Comparison of ENCODE assay signal across 32 mouse cellular contexts in the genomic region with DNA sequence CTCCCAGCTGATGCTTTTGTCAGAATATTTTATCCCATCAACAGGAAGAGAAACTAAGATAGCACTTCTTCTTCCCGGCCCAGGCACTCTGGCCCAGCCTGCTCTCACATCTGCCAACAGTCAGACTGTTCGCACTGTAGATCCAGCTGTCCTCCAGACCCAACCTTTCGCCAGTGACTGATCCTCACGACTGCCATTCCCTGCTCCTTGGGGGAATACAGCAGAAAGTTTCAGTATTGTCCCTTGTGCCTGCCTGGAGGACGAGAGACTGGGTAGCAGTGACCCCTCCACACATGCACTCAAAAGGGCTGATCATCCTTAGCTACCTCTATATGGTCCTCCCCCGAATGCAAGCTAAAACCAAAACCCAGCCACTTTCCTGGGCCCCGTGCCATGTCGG. TPM values are rescaled to one million over a fixed set of nuclear protein-coding genes. Genes with fewer than 3 reads are reported as not detected.
A peak's percentile ranks its signal among the peaks of the same experiment; 100 is the strongest.
DNase-seq lines count a peak whose midpoint lies in the region; ATAC-seq and TF ChIP-seq lines count a peak whose summit lies in the region.
"Had no signal": no experiment of that assay in that cellular context is flagged by ENCODE, and none has a peak within 500 bp of the region (broad histone marks: within the 10 kb centered on the region; RNA-seq: fewer than 3 reads in every experiment).

No protein-coding gene starts in this region.

- TF ChIP-seq EP300 in lung, postnatal 0 days (IDR thresholded peaks at IDR 0.05): no peak

- intact Hi-C loops in heart, postnatal 36 days (cut with DNase I): loop anchor here (5.0 kb wide), 1 partner anchor 59 kb away; a partner anchor contains a TSS

- no peak overlapping the region for H3K9ac ChIP-seq in lung, postnatal 0 days (replicated peaks; ENCODE audit: low read depth)
- H3K9ac ChIP-seq: embryonic facial prominence, embryonic 12.5 days; forebrain, embryonic 12.5 days; hindbrain, embryonic 15.5 days; liver, embryonic 13.5 days; lung, embryonic 15.5 days; midbrain, embryonic 13.5 days had no signal

- H3K36me3 ChIP-seq in heart, embryonic 10.5 days: peaks cover 49% of the 10 kb centered on the region
- peaks cover 15% of the 10 kb centered on the region for H3K36me3 ChIP-seq in lung, postnatal 0 days (ENCODE audit: insufficient read depth, low read length)

- WGBS in heart, embryonic 10.5 days: 83% methylated on average over 8 of the region's 8 CpGs
- 65% methylated on average over 8 of the region's 8 CpGs for WGBS in lung, postnatal 0 days

- H3K4me3 ChIP-seq in heart, embryonic 10.5 days: no peak overlapping the region
- no peak overlapping the region for H3K4me3 ChIP-seq in lung, postnatal 0 days (ENCODE audit: low read depth, low read length)
- H3K4me3 ChIP-seq: embryonic facial prominence, embryonic 12.5 days; erythroblast, embryonic 14.5 days; forebrain, embryonic 12.5 days; hindbrain, embryonic 15.5 days; left cerebral cortex, adult 2 months; liver, embryonic 13.5 days; lung, embryonic 15.5 days; midbrain, embryonic 13.5 days had no signal

- peak; percentile 49 to 59 for DNase-seq in heart, adult 18-20 months
- no peak for DNase-seq in heart, embryonic 10.5 days (ENCODE audit: low spot score)
- DNase-seq in lung, postnatal 0 days (ENCODE audit: low spot score): peak; percentile 16
- DNase-seq in lung, postnatal 14 days: no peak
- DNase-seq in heart, adult 9 months (ENCODE audit: low spot score in 2 of 2): peak; percentile 48 to 52
- DNase-seq in heart, postnatal 36 days: peak; percentile 23 to 41
- no peak for DNase-seq in layer of hippocampus, adult 8-10 months (ENCODE audit: low spot score in 2 of 2)
- DNase-seq: adrenal gland, adult 2 months; B cell, adult 2 months; cerebellum, adult 11-12 months; cerebellum, postnatal 14 days; liver, embryonic 13.5 days; right cerebral cortex, postnatal 25 days; spleen, adult 18-20 months; thymus, adult 18-20 months had no signal

- no peaks in the 10 kb centered on the region for H3K9me3 ChIP-seq in heart, embryonic 10.5 days
- H3K9me3 ChIP-seq in lung, postnatal 0 days (ENCODE audit: low read length): no peaks in the 10 kb centered on the region
- H3K9me3 ChIP-seq: embryonic facial prominence, embryonic 12.5 days; forebrain, embryonic 12.5 days; G1E; hindbrain, embryonic 15.5 days; liver, embryonic 13.5 days; lung, embryonic 15.5 days; midbrain, embryonic 13.5 days had no signal

- no peak for ATAC-seq in lung, postnatal 0 days
- ATAC-seq: midbrain, embryonic 13.5 days; Patski had no signal

- H3K4me1 ChIP-seq in heart, embryonic 10.5 days: peaks cover 11% of the 10 kb centered on the region
- no peaks in the 10 kb centered on the region for H3K4me1 ChIP-seq in lung, postnatal 0 days (ENCODE audit: insufficient read depth, low read depth, low read length)
- H3K4me1 ChIP-seq: liver, embryonic 13.5 days had no signal

- 0 out of 2 replicates have a peak, but pooled peaks cover 9% of the 10 kb centered on the region for H3K27me3 ChIP-seq in heart, embryonic 10.5 days (ENCODE audit: insufficient read depth, poor library complexity, severe bottlenecking)
- H3K27me3 ChIP-seq in lung, postnatal 0 days (replicated peaks; ENCODE audit: insufficient read depth, low read length): no peaks in the 10 kb centered on the region
- H3K27me3 ChIP-seq: CH12.LX; embryonic facial prominence, embryonic 12.5 days; forebrain, embryonic 12.5 days; hindbrain, embryonic 15.5 days; liver, embryonic 13.5 days; lung, embryonic 15.5 days; midbrain, embryonic 13.5 days; Patski had no signal

- no peak for TF ChIP-seq CTCF in lung, postnatal 0 days (IDR thresholded peaks at IDR 0.05)

- no peak overlapping the region for H3K4me2 ChIP-seq in lung, postnatal 0 days (replicated peaks; ENCODE audit: low read depth, low read length)
- H3K4me2 ChIP-seq: embryonic facial prominence, embryonic 12.5 days; forebrain, embryonic 12.5 days; hindbrain, embryonic 15.5 days; liver, embryonic 13.5 days; lung, embryonic 15.5 days; midbrain, embryonic 13.5 days had no signal

- no peak overlapping the region for H3K27ac ChIP-seq in heart, embryonic 10.5 days
- no peak overlapping the region for H3K27ac ChIP-seq in lung, postnatal 0 days (ENCODE audit: low read length)
- H3K27ac ChIP-seq: embryonic facial prominence, embryonic 12.5 days; forebrain, embryonic 12.5 days; hindbrain, embryonic 15.5 days; kidney, postnatal 0 days; left cerebral cortex, adult 2 months; lung, embryonic 15.5 days; midbrain, embryonic 13.5 days had no signal

RNA-seq across cellular contexts. Expression of a gene that starts 9.4 kb away (rescaled TPM):
- total RNA-seq in heart, adult 18-20 months (2021): 1 to 10 TPM in 1 of 2 experiments, under 1 TPM in 1; 0.17 to 1.2 TPM
- polyA plus RNA-seq in heart, embryonic 10.5 days (2016; fragmentation: Nextera tagmentation; extraction: Ambion mirVana): 0.20 and 0.23 TPM in 2 replicates
- 0.25 and 0.29 TPM in 2 replicates for polyA plus RNA-seq in lung, postnatal 0 days (2015; fragmentation: Nextera tagmentation; extraction: Ambion mirVana)
- under 1 TPM in 1 of 2 experiments, not detected in 1; 0.08 TPM for total RNA-seq in heart, postnatal 36 days (2021)
- not detected for total RNA-seq in layer of hippocampus, adult 8-10 months (2022)
- total RNA-seq: layer of hippocampus, postnatal 10 days; left cerebral cortex, adult 2 months; megakaryocyte progenitor cell, adult 5-6 weeks had no signal
- polyA plus RNA-seq: embryonic facial prominence, embryonic 12.5 days; forebrain, embryonic 12.5 days; G1E; limb, embryonic 11.5 days; liver, embryonic 13.5 days; midbrain, embryonic 13.5 days; neural tube, embryonic 11.5 days; Patski had no signal

RNA-seq across cellular contexts. Expression of a gene that starts 29.5 kb away (rescaled TPM):
- 10 to 100 TPM; 45.6 to 47.9 TPM for total RNA-seq in heart, adult 18-20 months (2021)
- 11.8 and 13.6 TPM in 2 replicates for polyA plus RNA-seq in heart, embryonic 10.5 days (2016; fragmentation: Nextera tagmentation; extraction: Ambion mirVana)
- polyA plus RNA-seq in lung, postnatal 0 days (2015; fragmentation: Nextera tagmentation; extraction: Ambion mirVana): 9.7 and 9.8 TPM in 2 replicates
- total RNA-seq in heart, postnatal 36 days (2021): 10 to 100 TPM; 47.5 to 51.6 TPM
- 10 to 100 TPM; 53.2 to 58.8 (median 53.7) TPM for total RNA-seq in layer of hippocampus, adult 8-10 months (2022)

RNA-seq across cellular contexts. Expression of a gene that starts 31.8 kb away (rescaled TPM):
- 10 to 100 TPM; 14.0 to 15.6 TPM for total RNA-seq in heart, adult 18-20 months (2021)
- polyA plus RNA-seq in heart, embryonic 10.5 days (2016; fragmentation: Nextera tagmentation; extraction: Ambion mirVana): 14.3 and 14.8 TPM in 2 replicates
- 20.8 and 21.4 TPM in 2 replicates for polyA plus RNA-seq in lung, postnatal 0 days (2015; fragmentation: Nextera tagmentation; extraction: Ambion mirVana)
- total RNA-seq in heart, postnatal 36 days (2021): 10 to 100 TPM; 19.5 to 22.5 TPM
- total RNA-seq in layer of hippocampus, adult 8-10 months (2022): 10 to 100 TPM; 10.5 to 12.7 (median 12.2) TPM
- polyA plus RNA-seq: G1E had no signal

RNA-seq across cellular contexts. Expression of a gene that starts 50.2 kb away (rescaled TPM):
- 100 to 1,000 TPM; 111 to 117 TPM for total RNA-seq in heart, adult 18-20 months (2021)
- 182 and 248 TPM in 2 replicates for polyA plus RNA-seq in heart, embryonic 10.5 days (2016; fragmentation: Nextera tagmentation; extraction: Ambion mirVana)
- polyA plus RNA-seq in lung, postnatal 0 days (2015; fragmentation: Nextera tagmentation; extraction: Ambion mirVana): 186 and 199 TPM in 2 replicates
- 100 to 1,000 TPM; 106 to 115 TPM for total RNA-seq in heart, postnatal 36 days (2021)
- 100 to 1,000 TPM; 137 to 145 (median 140) TPM for total RNA-seq in layer of hippocampus, adult 8-10 months (2022)

RNA-seq across cellular contexts. Expression of a gene that starts 59.2 kb away (rescaled TPM):
- total RNA-seq in heart, adult 18-20 months (2021): under 1 TPM in 1 of 2 experiments, not detected in 1; 0.10 TPM
- polyA plus RNA-seq in heart, embryonic 10.5 days (2016; fragmentation: Nextera tagmentation; extraction: Ambion mirVana): 0.07 TPM in 1 of 2 replicates, not detected in the other
- polyA plus RNA-seq in lung, postnatal 0 days (2015; fragmentation: Nextera tagmentation; extraction: Ambion mirVana): 0.02 and 0.12 TPM in 2 replicates
- under 1 TPM in 1 of 2 experiments, not detected in 1; 0.08 TPM for total RNA-seq in heart, postnatal 36 days (2021)
- under 1 TPM; 0.49 to 1.00 (median 0.68) TPM for total RNA-seq in layer of hippocampus, adult 8-10 months (2022)
- total RNA-seq: granulocyte monocyte progenitor cell, adult 5-6 weeks; monocyte, adult 5-6 weeks had no signal
- polyA plus RNA-seq: erythroblast, embryonic 14.5 days; G1E had no signal

Comparison
In these comparisons a context has a peak if more than half of its experiments do, and no peak if none do; other contexts are left out.
1. DNase-seq: peak in heart, adult 18-20 months (2 of 2), lung, postnatal 0 days (single experiment), heart, adult 9 months (2 of 2) and heart, postnatal 36 days (2 of 2); none in heart, embryonic 10.5 days (single experiment), lung, postnatal 14 days (single experiment) and layer of hippocampus, adult 8-10 months (0 of 2).